Mouse (Mus musculus): ENCODE data around the gene Prn. TPM values are rescaled to one million over a fixed set of nuclear protein-coding genes. Genes with fewer than 3 reads are reported as not detected.

The Prn gene
- polyA plus RNA-seq, 1 experiment from 2014 or later = not detected

DNA sequence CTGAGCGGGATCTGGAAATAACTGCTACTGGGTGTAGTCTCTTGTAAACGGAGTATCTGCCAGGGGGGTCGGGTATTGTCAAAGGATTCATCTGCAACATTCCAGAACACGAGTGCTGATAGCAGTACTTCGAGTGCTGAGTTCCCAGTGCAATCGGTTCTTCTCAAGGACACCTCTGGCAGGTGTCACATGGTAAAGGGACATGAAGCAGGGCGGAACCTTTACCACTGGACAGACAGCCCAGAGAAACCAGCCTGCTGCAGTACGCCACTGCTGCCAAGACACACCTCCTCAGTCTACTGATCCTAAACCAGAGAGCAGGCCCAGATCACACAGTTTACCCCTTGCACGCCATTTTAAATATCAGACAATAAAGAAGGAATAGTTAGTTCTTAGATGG, 45.1 kb downstream of the Prn start:
- ATAC-seq (ENCODE audit: insufficient read depth) (peak; percentile 16; the same call in 1 of the 2 replicates), DNase-seq (no peak)
- H3K27me3 ChIP-seq (ENCODE audit: insufficient read depth, low read length) = peaks cover 26% of the 10 kb centered on the region
- TF ChIP-seq CTCF (IDR thresholded peaks at IDR 0.05; ENCODE audit: low read depth) = no peak
- no peaks in the 10 kb centered on the region; the same call in 1 of the 2 replicates for H3K4me1 ChIP-seq (ENCODE audit: insufficient read depth)
- no peaks in the 10 kb centered on the region for H3K9me3 ChIP-seq (ENCODE audit: low read depth, low read length)
- 36% methylated on average over 9 of the region's 9 CpGs for whole genome bisulfite sequencing
- H3K4me2 ChIP-seq = peak overlapping the region; percentile 57
- peak overlapping the region; percentile 16 for H3K4me3 ChIP-seq (ENCODE audit: low read depth, low read length)
- no peak overlapping the region for H3K9ac ChIP-seq
- H3K27ac ChIP-seq (ENCODE audit: low read depth) = no peak overlapping the region
- no peaks in the 10 kb centered on the region for H3K36me3 ChIP-seq (ENCODE audit: insufficient read depth)

- peak overlapping the region; percentile 57 for H3K4me2 ChIP-seq
- 4% methylated on average over 17 of the region's 17 CpGs for WGBS
- H3K9me3 ChIP-seq (ENCODE audit: low read depth, low read length) = no peaks in the 10 kb centered on the region
- H3K27ac ChIP-seq (ENCODE audit: low read depth) = no peak overlapping the region
- DNase-seq (peak; percentile 71), ATAC-seq (ENCODE audit: insufficient read depth) (peak; percentile 74; the same call in 1 of the 2 replicates)
- H3K4me1 ChIP-seq (ENCODE audit: insufficient read depth) = no peaks in the 10 kb centered on the region; the same call in 1 of the 2 replicates
- peak overlapping the region; percentile 16 for H3K4me3 ChIP-seq (ENCODE audit: low read depth, low read length)
- peaks cover 26% of the 10 kb centered on the region for H3K27me3 ChIP-seq (ENCODE audit: insufficient read depth, low read length)
- TF ChIP-seq CTCF (IDR thresholded peaks at IDR 0.05; ENCODE audit: low read depth) = no peak
- no peak overlapping the region for H3K9ac ChIP-seq
- no peaks in the 10 kb centered on the region for H3K36me3 ChIP-seq (ENCODE audit: insufficient read depth)
Measured at GRCm38 (mm10) chr2:131955264-131955663, 45.5 kb downstream of the Prn start.

- 70% methylated on average over 7 of the region's 7 CpGs for WGBS
- Histone ChIP-seq H3K27ac (ENCODE audit: low read depth) (no peak overlapping the region), H3K4me1 (ENCODE audit: insufficient read depth) (no peaks in the 10 kb centered on the region; the same call in 1 of the 2 replicates), H3K4me3 (ENCODE audit: low read depth, low read length) (no peak overlapping the region), H3K9ac (no peak overlapping the region), H3K4me2 (no peak overlapping the region), H3K36me3 (ENCODE audit: insufficient read depth) (no peaks in the 10 kb centered on the region), H3K9me3 (ENCODE audit: low read depth, low read length) (no peaks in the 10 kb centered on the region), H3K27me3 (ENCODE audit: insufficient read depth, low read length) (peaks cover 24% of the 10 kb centered on the region)
- DNase-seq (no peak), ATAC-seq (ENCODE audit: insufficient read depth) (no peak)
- no peak for TF ChIP-seq CTCF (IDR thresholded peaks at IDR 0.05; ENCODE audit: low read depth)
Measured at GRCm38 (mm10) chr2:131956336-131957256, 46.8 kb downstream of the Prn start.

DNA sequence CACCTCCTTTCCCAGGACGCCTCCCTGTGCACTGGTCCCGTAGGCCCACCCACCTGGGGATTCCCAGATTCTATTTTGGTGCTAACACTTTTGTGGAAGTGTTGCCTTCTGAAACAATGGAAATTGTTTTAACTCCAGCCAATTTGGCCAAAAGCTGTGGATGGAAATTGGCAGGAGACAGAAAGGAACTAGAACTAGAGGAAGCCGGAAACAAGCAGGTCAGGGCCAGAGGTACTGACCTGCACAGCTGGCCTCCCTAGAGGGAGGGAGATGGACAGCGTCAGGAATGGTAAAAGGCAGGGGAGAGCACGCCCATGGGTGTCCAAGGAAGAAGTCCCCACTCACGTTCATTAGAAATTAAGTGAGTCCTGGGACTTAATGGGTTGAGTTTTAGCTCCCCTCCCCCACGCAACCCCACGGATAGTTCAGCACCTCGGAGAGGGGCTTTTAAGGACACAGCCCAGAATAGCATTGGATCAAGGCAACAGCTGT, 48.0 kb downstream of the Prn start:
- no peaks in the 10 kb centered on the region for H3K9me3 ChIP-seq (ENCODE audit: low read depth, low read length)
- ATAC-seq (ENCODE audit: insufficient read depth) = peak; percentile 26; the same call in 1 of the 2 replicates
- no peak for TF ChIP-seq CTCF (IDR thresholded peaks at IDR 0.05; ENCODE audit: low read depth)
- no peak overlapping the region for H3K4me3 ChIP-seq (ENCODE audit: low read depth, low read length)
- no peak overlapping the region for H3K27ac ChIP-seq (ENCODE audit: low read depth)
- no peak overlapping the region for H3K9ac ChIP-seq
- DNase-seq = peak; percentile 68
- no peaks in the 10 kb centered on the region; the same call in 1 of the 2 replicates for H3K4me1 ChIP-seq (ENCODE audit: insufficient read depth)
- no peak overlapping the region for H3K4me2 ChIP-seq
- 41% methylated on average over 9 of the region's 9 CpGs for WGBS
- H3K27me3 ChIP-seq (ENCODE audit: insufficient read depth, low read length) = peaks cover 13% of the 10 kb centered on the region
- no peaks in the 10 kb centered on the region for H3K36me3 ChIP-seq (ENCODE audit: insufficient read depth)

GRCm38 (mm10) chr2:131961671-131962070, 51.9 kb downstream of the Prn start:
- Histone ChIP-seq H3K4me2 (no peak overlapping the region), H3K36me3 (ENCODE audit: insufficient read depth) (no peaks in the 10 kb centered on the region), H3K27ac (ENCODE audit: low read depth) (no peak overlapping the region), H3K4me3 (ENCODE audit: low read depth, low read length) (no peak overlapping the region), H3K27me3 (ENCODE audit: insufficient read depth, low read length) (no peaks in the 10 kb centered on the region), H3K4me1 (ENCODE audit: insufficient read depth) (no peaks in the 10 kb centered on the region), H3K9me3 (ENCODE audit: low read depth, low read length) (no peaks in the 10 kb centered on the region), H3K9ac (no peak overlapping the region)
- TF ChIP-seq CTCF (IDR thresholded peaks at IDR 0.05; ENCODE audit: low read depth) = no peak
- no peak for DNase-seq
- no peak for ATAC-seq (ENCODE audit: insufficient read depth)
- WGBS = 62% methylated on average over 2 of the region's 2 CpGs

- ATAC-seq (ENCODE audit: insufficient read depth) = no peak
- WGBS = 96% methylated on average over 2 of the region's 2 CpGs
- Histone ChIP-seq H3K27me3 (ENCODE audit: insufficient read depth, low read length) (no peaks in the 10 kb centered on the region), H3K27ac (ENCODE audit: low read depth) (no peak overlapping the region), H3K4me2 (no peak overlapping the region), H3K9me3 (ENCODE audit: low read depth, low read length) (no peaks in the 10 kb centered on the region), H3K4me1 (ENCODE audit: insufficient read depth) (no peaks in the 10 kb centered on the region), H3K36me3 (ENCODE audit: insufficient read depth) (no peaks in the 10 kb centered on the region), H3K4me3 (ENCODE audit: low read depth, low read length) (no peak overlapping the region), H3K9ac (no peak overlapping the region)
- TF ChIP-seq CTCF (IDR thresholded peaks at IDR 0.05; ENCODE audit: low read depth) = no peak
- DNase-seq = no peak
Measured at GRCm38 (mm10) chr2:131970597-131970996, 60.8 kb downstream of the Prn start.

GRCm38 (mm10) chr2:131971098-131971497, 61.3 kb downstream of the Prn start:
- DNase-seq (no peak), ATAC-seq (ENCODE audit: insufficient read depth) (no peak)
- Histone ChIP-seq H3K27ac (ENCODE audit: low read depth) (no peak overlapping the region), H3K4me1 (ENCODE audit: insufficient read depth) (no peaks in the 10 kb centered on the region), H3K4me2 (no peak overlapping the region), H3K4me3 (ENCODE audit: low read depth, low read length) (no peak overlapping the region), H3K27me3 (ENCODE audit: insufficient read depth, low read length) (no peaks in the 10 kb centered on the region), H3K9me3 (ENCODE audit: low read depth, low read length) (no peaks in the 10 kb centered on the region), H3K36me3 (ENCODE audit: insufficient read depth) (no peaks in the 10 kb centered on the region), H3K9ac (no peak overlapping the region)
- 69% methylated on average over 4 of the region's 4 CpGs for WGBS
- TF ChIP-seq CTCF (IDR thresholded peaks at IDR 0.05; ENCODE audit: low read depth) = no peak

Measured in lung, embryonic 14.5 days (tissue).